Mouse (Mus musculus) heart, embryonic 12.5 days (tissue): ENCODE measurements around the gene Gm648. TPM values are rescaled to one million over a fixed set of nuclear protein-coding genes. Genes with fewer than 3 reads are reported as not detected.
"Not testable (repeated sequence)": the region's sequence is repeated elsewhere in the genome, so short reads cannot be mapped to it uniquely, and the experiment has no call there.

Experiments
- ATAC-seq: fragments of 200-750 bp; cut with Nextera tagmentation; 2 replicates; pipeline ENCODE4 v1.8.0; 2017; ENCODE audit warnings: moderate TSS enrichment, moderate library complexity; ENCODE audit not compliant: insufficient number of reproducible peaks, low FRiP score
- H3K27ac ChIP-seq: fragments of 300-500 bp; sonication (generic); 2 replicates; pipeline ENCODE4 v1.5.1; 2016; ENCODE audit warnings: mild to moderate bottlenecking, moderate library complexity; ENCODE audit not compliant: poor library complexity, severe bottlenecking
- H3K27me3 ChIP-seq: fragments of 300-500 bp; sonication (generic); replicated peaks from 2 replicates; pipeline ENCODE4 v1.6.1; 2016; ENCODE audit warnings: mild to moderate bottlenecking, moderate library complexity
- H3K36me3 ChIP-seq: fragments of 300-500 bp; sonication (generic); 2 replicates; pipeline ENCODE4 v1.6.1; 2016; ENCODE audit warnings: mild to moderate bottlenecking, moderate library complexity
- H3K4me1 ChIP-seq: fragments of 300-500 bp; sonication (generic); replicated peaks from 2 replicates; pipeline ENCODE4 v1.6.1; 2016; ENCODE audit warnings: mild to moderate bottlenecking
- H3K4me2 ChIP-seq: fragments of 300-500 bp; sonication (generic); 2 replicates; pipeline ENCODE4 v1.6.1; 2016; ENCODE audit warnings: mild to moderate bottlenecking, moderate library complexity
- H3K4me3 ChIP-seq: fragments of 300-500 bp; sonication (generic); 2 replicates; pipeline ENCODE4 v1.5.1; 2016; ENCODE audit warnings: mild to moderate bottlenecking
- H3K9ac ChIP-seq: fragments of 300-500 bp; sonication (generic); 2 replicates; pipeline ENCODE4 v1.6.1; 2016; ENCODE audit warnings: mild to moderate bottlenecking, moderate library complexity
- H3K9me3 ChIP-seq: fragments of 300-500 bp; sonication (generic); replicated peaks from 2 replicates; pipeline ENCODE4 v1.6.1; 2016; ENCODE audit warnings: mild to moderate bottlenecking, moderate library complexity
- WGBS: fragments of 180-500 bp; shearing (Covaris S2); methylation state at CpG from one replicate; pipeline ENCODE4 v1.1.7; 2016; 5-methylcytosine and 5-hydroxymethylcytosine counted together
- polyA plus RNA-seq: library from polyadenylated mRNA; unstranded; fragments of >200 nt; fragmentation: Nextera tagmentation; extraction: Ambion mirVana; gene quantifications from 2 replicates; pipeline ENCODE4 v1.2.1, GENCODE M21; 2016

Gm648 gene
- not detected in 2 replicates for polyA plus RNA-seq

DNA sequence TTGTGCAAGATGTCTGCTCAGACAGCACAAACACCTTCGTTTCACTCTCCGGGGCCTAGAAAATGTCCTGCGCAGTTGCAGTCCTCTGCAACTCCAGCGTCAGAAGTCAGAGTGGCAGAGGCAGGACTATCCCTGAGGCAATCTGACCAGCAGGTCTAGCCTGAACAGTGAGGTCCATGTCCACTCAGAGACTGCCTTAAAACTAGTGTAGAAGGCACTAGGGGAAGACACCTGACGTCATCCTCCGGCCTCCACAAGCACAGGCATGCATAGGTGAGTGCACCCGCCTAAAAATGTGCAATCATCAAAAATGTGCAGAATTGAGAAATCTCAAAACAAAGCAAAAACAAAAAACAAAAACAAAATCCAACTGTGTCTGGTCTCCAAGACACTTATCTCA lies at the start of gene Gm648:
TSS of gene Gm648 (minus strand) at position 101 of the 400 bp plus-strand sequence.
- Histone ChIP-seq H3K27ac (no peak within 1 kb of the TSS), H3K9ac (no peak within 1 kb of the TSS), H3K36me3 (no peaks in the 10 kb centered on the region), H3K4me3 (no peak within 1 kb of the TSS), H3K27me3 (no peaks in the 10 kb centered on the region), H3K9me3 (no peaks in the 10 kb centered on the region), H3K4me2 (no peak within 1 kb of the TSS), H3K4me1 (no peaks in the 10 kb centered on the region)
- no peak for ATAC-seq
- 81% methylated on average over 7 of the region's 7 CpGs for WGBS

DNA sequence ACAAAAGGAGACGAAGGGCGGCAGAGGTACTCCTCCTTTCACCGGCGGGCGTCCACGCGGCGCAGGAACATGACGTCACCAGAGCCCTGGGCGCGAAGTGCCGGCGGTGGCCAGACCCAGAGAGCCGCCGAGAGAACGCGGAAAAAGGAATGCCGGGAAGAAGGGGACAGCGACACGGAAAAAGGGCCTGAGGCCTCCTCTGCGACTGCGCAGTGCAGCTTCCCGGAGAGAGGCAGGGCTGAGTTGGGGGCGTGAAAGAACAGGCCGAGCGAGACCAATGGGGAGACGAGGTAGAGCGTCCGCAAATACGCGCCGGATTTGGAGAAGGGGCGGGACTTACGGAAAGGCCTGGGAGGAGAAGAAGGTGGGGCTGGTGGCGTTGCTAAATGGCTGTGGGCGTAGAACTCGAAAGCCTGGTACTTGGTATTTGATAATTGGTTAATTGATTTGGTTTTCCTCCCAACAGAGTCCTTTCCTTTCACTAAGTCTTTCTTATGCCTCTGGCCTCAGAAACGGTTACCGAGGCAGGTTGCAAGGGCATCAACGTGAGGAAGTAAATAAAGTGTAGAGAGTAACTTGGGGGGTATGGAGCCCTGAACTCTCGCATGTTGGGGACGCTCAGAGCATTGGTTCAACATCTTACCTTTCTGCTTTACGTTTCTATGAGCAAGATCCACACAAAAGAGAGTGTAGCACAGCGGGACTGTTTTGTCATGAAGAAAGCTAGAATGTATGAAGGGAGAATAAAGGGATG lies 48.7 kb upstream of the Gm648 start, which contains the start of gene Mmgt1:
TSS of gene Mmgt1 (minus strand) at position 183 of the 754 bp plus-strand sequence.
- Histone ChIP-seq H3K27me3 (no peaks in the 10 kb centered on the region), H3K4me3 (peak within 1 kb of the TSS; percentile 79), H3K9me3 (no peaks in the 10 kb centered on the region), H3K36me3 (peaks cover 4% of the 10 kb centered on the region; the same call in 1 of the 2 replicates), H3K27ac (peak within 1 kb of the TSS; percentile 79), H3K4me2 (peak within 1 kb of the TSS; percentile 66), H3K4me1 (peaks cover 6% of the 10 kb centered on the region; the same call in 1 of the 2 replicates), H3K9ac (peak within 1 kb of the TSS; percentile 81)
- WGBS = 11% methylated on average over 44 of the region's 44 CpGs
- peak; percentile 97 for ATAC-seq

DNA sequence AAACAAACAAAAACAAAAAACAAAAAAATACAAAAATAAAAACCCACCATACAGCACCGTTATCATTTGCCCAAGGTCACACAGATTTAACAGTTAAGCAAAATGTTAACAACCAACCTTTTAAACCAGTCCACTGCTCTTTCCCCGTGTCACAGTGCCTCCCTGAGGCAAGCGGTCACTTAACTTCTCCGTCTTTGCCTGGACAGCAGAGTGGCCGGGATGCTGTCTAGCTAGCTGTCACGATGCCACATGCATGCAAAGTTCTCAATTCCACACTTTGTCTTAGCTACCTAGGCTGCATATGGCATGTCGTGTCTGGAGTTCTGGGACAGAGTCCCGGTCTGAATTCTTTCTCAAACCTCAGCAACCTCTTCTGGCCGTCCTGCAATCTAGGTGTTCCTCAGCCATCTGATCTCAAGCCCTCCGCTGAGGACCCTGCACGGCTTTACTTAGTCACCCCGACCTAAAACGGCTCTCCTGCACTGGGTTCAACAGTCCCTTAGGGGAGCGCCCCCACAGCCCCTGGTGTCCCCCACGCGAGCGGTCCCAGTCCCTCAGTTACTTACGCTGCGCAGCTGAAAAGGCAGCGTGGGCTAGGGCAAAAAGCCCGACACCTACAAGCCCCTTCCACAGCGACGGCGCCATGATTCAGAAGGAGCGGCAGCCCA lies 47.9 kb upstream of the Gm648 start:
- WGBS = 12% methylated on average over 25 of the region's 25 CpGs
- peak; percentile 67 for ATAC-seq
- H3K36me3 ChIP-seq = peaks cover 4% of the 10 kb centered on the region; the same call in 1 of the 2 replicates
- no peaks in the 10 kb centered on the region for H3K27me3 ChIP-seq
- H3K4me2 ChIP-seq = peak overlapping the region; percentile 66
- H3K4me1 ChIP-seq = peaks cover 6% of the 10 kb centered on the region; the same call in 1 of the 2 replicates
- peak overlapping the region; percentile 79 for H3K27ac ChIP-seq
- H3K9me3 ChIP-seq = no peaks in the 10 kb centered on the region
- peak overlapping the region; percentile 79 for H3K4me3 ChIP-seq
- peak overlapping the region; percentile 81 for H3K9ac ChIP-seq

DNA sequence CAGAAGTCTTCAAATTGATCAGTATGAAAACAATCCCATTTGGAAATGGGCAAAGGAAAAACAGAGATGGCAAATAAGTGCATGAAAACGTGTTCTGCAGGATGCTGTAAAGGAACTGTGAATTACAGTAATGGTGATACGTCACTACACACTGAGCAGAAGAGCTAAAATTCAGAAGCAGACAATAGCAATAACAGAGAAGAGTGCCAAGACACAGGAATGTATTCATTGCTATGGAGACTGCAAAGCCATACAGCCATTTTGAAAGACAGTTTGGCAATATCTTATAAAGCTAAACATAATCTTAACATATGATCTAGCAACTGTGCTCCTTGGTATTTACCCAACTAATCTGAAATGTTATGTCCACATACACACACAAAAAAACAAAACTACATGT lies 28.8 kb upstream of the Gm648 start:
- ATAC-seq = no peak
- Histone ChIP-seq H3K36me3 (no peaks in the 10 kb centered on the region), H3K9ac (no peak overlapping the region), H3K27ac (no peak overlapping the region), H3K4me3 (no peak overlapping the region), H3K27me3 (no peaks in the 10 kb centered on the region), H3K4me2 (no peak overlapping the region), H3K4me1 (no peaks in the 10 kb centered on the region), H3K9me3 (no peaks in the 10 kb centered on the region)
- 78% methylated on average over 2 of the region's 2 CpGs for WGBS

- Histone ChIP-seq H3K36me3 (no peaks in the 10 kb centered on the region), H3K9ac (no peak overlapping the region), H3K27me3 (no peaks in the 10 kb centered on the region), H3K4me1 (no peaks in the 10 kb centered on the region), H3K9me3 (no peaks in the 10 kb centered on the region), H3K4me2 (no peak overlapping the region), H3K27ac (no peak overlapping the region), H3K4me3 (no peak overlapping the region)
- no peak for ATAC-seq
- 18% methylated on average over 6 of the region's 6 CpGs for WGBS
Observed at GRCm38 (mm10) chrX:56572465-56572864, 23.1 kb upstream of the Gm648 start.

- no peak overlapping the region for H3K4me2 ChIP-seq
- H3K27ac ChIP-seq = no peak overlapping the region
- WGBS = 71% methylated on average over 3 of the region's 3 CpGs
- no peaks in the 10 kb centered on the region for H3K9me3 ChIP-seq
- no peak for ATAC-seq
- H3K9ac ChIP-seq = no peak overlapping the region
- no peaks in the 10 kb centered on the region for H3K4me1 ChIP-seq
- H3K27me3 ChIP-seq = no peaks in the 10 kb centered on the region
- no peak overlapping the region for H3K4me3 ChIP-seq
- no peaks in the 10 kb centered on the region for H3K36me3 ChIP-seq
Observed at GRCm38 (mm10) chrX:56553584-56553983, 4.2 kb upstream of the Gm648 start.

DNA sequence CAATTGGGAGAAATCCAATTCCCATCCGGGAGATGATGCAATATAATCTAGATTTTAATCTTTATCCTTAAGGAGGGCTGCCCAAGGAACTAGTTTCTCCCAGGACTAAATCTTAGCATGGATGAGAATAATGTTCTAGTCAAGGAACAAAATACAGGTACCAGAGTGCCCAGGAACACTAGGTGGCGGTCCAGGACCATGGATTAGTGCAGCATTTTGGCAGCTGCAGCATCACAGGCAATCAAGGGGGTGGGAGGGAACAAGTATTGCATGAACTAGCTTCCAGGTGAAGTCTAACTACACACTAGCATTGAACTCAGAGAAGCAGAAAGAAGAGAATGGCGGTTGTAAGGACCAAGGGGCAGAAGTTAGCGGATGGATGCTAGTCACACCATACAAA lies 12.2 kb downstream of the Gm648 start:
- Histone ChIP-seq H3K4me3 (no peak overlapping the region), H3K36me3 (no peaks in the 10 kb centered on the region), H3K4me1 (no peaks in the 10 kb centered on the region), H3K9ac (no peak overlapping the region), H3K9me3 (no peaks in the 10 kb centered on the region), H3K4me2 (no peak overlapping the region), H3K27me3 (no peaks in the 10 kb centered on the region), H3K27ac (no peak overlapping the region)
- 52% methylated on average over 4 of the region's 4 CpGs for WGBS
- ATAC-seq = no peak

GRCm38 (mm10) chrX:56531266-56531665 lies 18.1 kb downstream of the Gm648 start:
- Histone ChIP-seq H3K4me3 (no peak overlapping the region), H3K27me3 (no peaks in the 10 kb centered on the region), H3K4me1 (no peaks in the 10 kb centered on the region), H3K9me3 (no peaks in the 10 kb centered on the region), H3K27ac (no peak overlapping the region), H3K4me2 (no peak overlapping the region), H3K9ac (no peak overlapping the region), H3K36me3 (no peaks in the 10 kb centered on the region)
- 4% methylated on average over 3 of the region's 3 CpGs for WGBS
- ATAC-seq = no peak

DNA sequence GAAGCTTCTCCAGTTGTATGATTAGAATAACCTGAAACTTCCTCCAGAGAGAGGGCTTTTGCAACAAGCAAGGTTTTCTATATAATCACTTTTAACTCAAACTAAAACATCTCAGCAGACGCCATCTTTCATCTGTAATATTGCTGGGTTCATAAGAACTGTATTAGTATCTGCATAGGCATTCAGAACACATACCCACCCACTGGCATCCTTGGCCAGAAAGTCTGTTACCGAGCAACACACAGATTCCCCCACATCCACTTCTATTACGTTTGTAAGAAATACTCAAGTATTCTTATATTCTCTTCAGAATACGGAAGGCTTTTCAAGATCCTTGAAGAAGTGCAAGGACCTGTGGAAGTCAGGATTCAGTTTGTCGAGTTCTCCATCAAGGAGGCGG lies 25.0 kb downstream of the Gm648 start, which contains the start of gene Gm10477:
TSS of gene Gm10477 (plus strand) at position 301 of the 400 bp plus-strand sequence.
- not testable (repeated sequence) for ATAC-seq, H3K9ac ChIP-seq, H3K4me3 ChIP-seq, H3K4me1 ChIP-seq, H3K4me2 ChIP-seq, H3K9me3 ChIP-seq, H3K27ac ChIP-seq, H3K36me3 ChIP-seq, H3K27me3 ChIP-seq
- WGBS = 79% methylated on average over 6 of the region's 6 CpGs

DNA sequence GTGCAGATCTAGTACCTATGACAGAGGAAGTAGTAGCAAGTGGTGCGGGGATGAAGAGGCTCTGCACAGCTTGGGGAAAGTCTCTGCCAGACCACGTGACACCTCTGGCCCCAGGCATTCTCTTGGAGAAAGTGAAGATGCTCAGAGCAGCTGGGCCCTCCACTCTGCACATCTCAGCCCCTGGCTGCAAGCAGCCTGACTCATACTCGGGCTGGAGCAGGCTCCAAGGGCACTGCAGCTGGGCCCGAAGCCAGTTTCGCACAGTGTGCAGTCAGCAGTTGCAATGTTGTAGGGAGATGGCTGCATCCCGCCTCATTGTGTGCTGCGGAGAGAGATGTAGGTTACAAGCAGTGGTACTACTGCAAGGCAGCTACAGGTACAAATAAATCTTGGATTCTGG lies 52.2 kb downstream of the Gm648 start:
- H3K9ac ChIP-seq = no peak overlapping the region
- no peak overlapping the region for H3K4me2 ChIP-seq
- H3K27me3 ChIP-seq = no peaks in the 10 kb centered on the region
- no peak overlapping the region for H3K4me3 ChIP-seq
- no peak overlapping the region for H3K27ac ChIP-seq
- H3K9me3 ChIP-seq = no peaks in the 10 kb centered on the region
- H3K4me1 ChIP-seq = no peaks in the 10 kb centered on the region
- no peak for ATAC-seq
- 74% methylated on average over 7 of the region's 7 CpGs for WGBS
- H3K36me3 ChIP-seq = peaks cover 13% of the 10 kb centered on the region
